ENCODE assay signal across 17 mouse cellular contexts in the genomic region with DNA sequence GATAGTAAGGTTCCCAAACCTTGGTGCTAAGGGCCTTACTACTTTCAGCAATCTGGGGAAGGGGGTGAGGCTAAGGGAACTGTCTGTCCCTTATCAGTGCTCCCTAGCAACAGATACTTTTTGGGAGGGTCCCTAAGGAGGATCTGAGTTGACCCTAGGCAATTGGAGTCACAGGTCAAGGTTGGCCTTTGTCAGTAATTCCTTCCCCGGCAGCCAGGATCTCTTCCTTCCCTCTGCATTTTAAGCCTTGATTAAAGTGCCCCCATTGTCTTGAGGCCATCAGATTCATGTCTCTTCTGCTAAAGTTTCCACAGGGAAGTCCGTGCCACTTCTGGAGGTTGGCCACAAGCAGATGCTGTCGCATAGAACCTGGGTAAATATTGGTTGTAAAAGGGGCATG.
"Had no signal": no experiment of that assay in that cellular context is flagged by ENCODE, and none has a peak within 500 bp of the region (broad histone marks: within the 10 kb centered on the region; RNA-seq: fewer than 3 reads in every experiment).

No protein-coding gene starts in this region.

- H3K4me1 ChIP-seq: intestine, embryonic 15.5 days had no signal

- H3K9me3 ChIP-seq: intestine, embryonic 15.5 days; limb, embryonic 12.5 days; limb, embryonic 15.5 days; lung, embryonic 15.5 days; stomach, embryonic 15.5 days had no signal

- H3K9ac ChIP-seq: intestine, embryonic 15.5 days; limb, embryonic 15.5 days; liver, embryonic 14.5 days; lung, embryonic 15.5 days; stomach, embryonic 15.5 days had no signal

- H3K4me2 ChIP-seq: intestine, embryonic 15.5 days; limb, embryonic 12.5 days; limb, embryonic 15.5 days; lung, embryonic 15.5 days; midbrain, embryonic 11.5 days; stomach, embryonic 15.5 days had no signal

- DNase-seq: kidney, adult 11 months; kidney, adult 8-10 months; kidney, postnatal 4 days; left cerebral cortex, postnatal 4 days; lung, adult 18-20 months; lung, postnatal 10 days; lung, postnatal 36 days; midbrain, embryonic 14.5 days; thymus, postnatal 25 days had no signal

- H3K4me3 ChIP-seq: intestine, embryonic 15.5 days; limb, embryonic 12.5 days; limb, embryonic 15.5 days; lung, embryonic 15.5 days; stomach, embryonic 15.5 days had no signal

- H3K27ac ChIP-seq: intestine, embryonic 15.5 days; kidney, postnatal 0 days; limb, embryonic 12.5 days; limb, embryonic 15.5 days; liver, embryonic 14.5 days; lung, embryonic 15.5 days; stomach, embryonic 15.5 days had no signal

- H3K36me3 ChIP-seq: intestine, embryonic 15.5 days; limb, embryonic 12.5 days; limb, embryonic 15.5 days; lung, embryonic 15.5 days; stomach, embryonic 15.5 days had no signal

- H3K27me3 ChIP-seq: intestine, embryonic 15.5 days; limb, embryonic 15.5 days; lung, embryonic 15.5 days; stomach, embryonic 15.5 days had no signal
